Mouse (Mus musculus) liver, postnatal 0 days (tissue): Measurements from ENCODE around the gene Thbs1.

Source experiments
- CTCF ChIP-seq: sonication (generic); IDR thresholded peaks from 2 replicates; pipeline ENCODE4 v1.5.1; 2016; ENCODE audit warnings: antibody characterized with exemption, low read depth
- EP300 ChIP-seq: IDR thresholded peaks from 2 replicates; pipeline ENCODE4 v1.6.1; 2016; ENCODE audit warnings: antibody characterized with exemption, low read depth, mild to moderate bottlenecking

GRCm38 (mm10) chr2:118120095-118120494 lies 8.4 kb downstream of the Thbs1 start:
- no peak for TF ChIP-seq CTCF
- TF ChIP-seq EP300 = no peak
